Mouse (Mus musculus) macrophage (primary cell): ENCODE results near the gene Plbd1. TPM values are rescaled to one million over a fixed set of nuclear protein-coding genes. Genes with fewer than 3 reads are reported as not detected.

Source experiments
- H3K27ac ChIP-seq: fragments of 350-480 bp; formaldehyde crosslinking; 2 replicates; pipeline ENCODE4 v1.9.0; 2021
- H3K36me3 ChIP-seq: fragments of 350-480 bp; formaldehyde crosslinking; 2 replicates; pipeline ENCODE4 v1.9.0; 2021; ENCODE audit errors: inconsistent target
- H3K4me3 ChIP-seq: fragments of 350-480 bp; formaldehyde crosslinking; 2 replicates; pipeline ENCODE4 v1.9.0; 2021; ENCODE audit errors: inconsistent target
- H3K79me2 ChIP-seq: fragments of 350-480 bp; formaldehyde crosslinking; 2 replicates; pipeline ENCODE4 v1.9.0; 2021; ENCODE audit errors: inconsistent target
- WGBS: methylation state at CpG from one replicate; pipeline ENCODE4 v1.1.7; 2026; ENCODE audit warnings: inconsistent platforms; ENCODE audit not compliant: missing documents; 5-methylcytosine and 5-hydroxymethylcytosine counted together
- polyA plus RNA-seq: library from polyadenylated mRNA; stranded (reverse); fragments of 250-400 nt; gene quantifications from 3 replicates; pipeline ENCODE4 v1.2.4, GENCODE M21; 2018; ENCODE audit warnings: inconsistent platforms

The Plbd1 gene
- polyA plus RNA-seq, 1 experiment from 2014 or later, result 4.8 TPM

- no peaks in the 10 kb centered on the region for H3K79me2 ChIP-seq
- no peak overlapping the region for H3K4me3 ChIP-seq
- no peak overlapping the region for H3K27ac ChIP-seq
- 74% methylated on average over 13 of the region's 14 CpGs for WGBS
- no peaks in the 10 kb centered on the region for H3K36me3 ChIP-seq
These were observed 6.7 kb upstream of the Plbd1 start for GRCm38 (mm10) chr6:136668266-136668986.

- H3K4me3 ChIP-seq, result no peak overlapping the region
- H3K36me3 ChIP-seq, result no peaks in the 10 kb centered on the region
- no peaks in the 10 kb centered on the region for H3K79me2 ChIP-seq
- WGBS, result 81% methylated on average over 11 of the region's 11 CpGs
- no peak overlapping the region for H3K27ac ChIP-seq
These were observed 335 bp upstream of the Plbd1 start for GRCm38 (mm10) chr6:136662063-136662462.

GRCm38 (mm10) chr6:136660831-136661705 lies 660 bp downstream of the Plbd1 start:
- no peaks in the 10 kb centered on the region for H3K36me3 ChIP-seq
- no peak overlapping the region for H3K4me3 ChIP-seq
- H3K27ac ChIP-seq, result no peak overlapping the region
- WGBS, result 45% methylated on average over 32 of the region's 34 CpGs
- H3K79me2 ChIP-seq, result no peaks in the 10 kb centered on the region

- 40% methylated on average over 9 of the region's 9 CpGs for WGBS
- no peak overlapping the region for H3K27ac ChIP-seq
- H3K4me3 ChIP-seq, result no peak overlapping the region
- no peaks in the 10 kb centered on the region for H3K79me2 ChIP-seq
- no peaks in the 10 kb centered on the region for H3K36me3 ChIP-seq
These were observed 2.5 kb downstream of the Plbd1 start for GRCm38 (mm10) chr6:136659226-136659625.

GRCm38 (mm10) chr6:136658303-136658702 lies 3.4 kb downstream of the Plbd1 start:
- Histone ChIP-seq H3K27ac (no peak overlapping the region), H3K36me3 (no peaks in the 10 kb centered on the region), H3K79me2 (no peaks in the 10 kb centered on the region), H3K4me3 (no peak overlapping the region)
- 96% methylated on average over 4 of the region's 4 CpGs for WGBS

GRCm38 (mm10) chr6:136655786-136656185 lies 5.9 kb downstream of the Plbd1 start:
- Histone ChIP-seq H3K79me2 (no peaks in the 10 kb centered on the region), H3K36me3 (no peaks in the 10 kb centered on the region), H3K27ac (no peak overlapping the region), H3K4me3 (no peak overlapping the region)
- 91% methylated on average over 8 of the region's 11 CpGs for WGBS

- 7% methylated on average over 8 of the region's 20 CpGs for WGBS
- Histone ChIP-seq H3K27ac (no peak overlapping the region), H3K4me3 (no peak overlapping the region), H3K36me3 (no peaks in the 10 kb centered on the region), H3K79me2 (no peaks in the 10 kb centered on the region)
These were observed 7.3 kb downstream of the Plbd1 start for GRCm38 (mm10) chr6:136654470-136654869.

GRCm38 (mm10) chr6:136653331-136653730 lies 8.4 kb downstream of the Plbd1 start:
- Histone ChIP-seq H3K4me3 (no peak overlapping the region), H3K27ac (no peak overlapping the region), H3K79me2 (no peaks in the 10 kb centered on the region), H3K36me3 (no peaks in the 10 kb centered on the region)
- WGBS, result 31% methylated on average over 5 of the region's 5 CpGs

- Histone ChIP-seq H3K27ac (no peak overlapping the region), H3K4me3 (no peak overlapping the region), H3K79me2 (no peaks in the 10 kb centered on the region), H3K36me3 (no peaks in the 10 kb centered on the region)
- WGBS, result 90% methylated on average over 8 of the region's 8 CpGs
These were observed 11.1 kb downstream of the Plbd1 start for GRCm38 (mm10) chr6:136650664-136651063.

GRCm38 (mm10) chr6:136647455-136647861 lies 14.3 kb downstream of the Plbd1 start:
- Histone ChIP-seq H3K36me3 (no peaks in the 10 kb centered on the region), H3K79me2 (no peaks in the 10 kb centered on the region), H3K4me3 (no peak overlapping the region), H3K27ac (no peak overlapping the region)
- WGBS, result 97% methylated on average over 10 of the region's 10 CpGs

GRCm38 (mm10) chr6:136646207-136646606 lies 15.5 kb downstream of the Plbd1 start:
- Histone ChIP-seq H3K4me3 (no peak overlapping the region), H3K27ac (no peak overlapping the region), H3K36me3 (no peaks in the 10 kb centered on the region), H3K79me2 (no peaks in the 10 kb centered on the region)
- 88% methylated on average over 6 of the region's 6 CpGs for WGBS

GRCm38 (mm10) chr6:136645754-136646153 lies 16.0 kb downstream of the Plbd1 start:
- H3K79me2 ChIP-seq, result no peaks in the 10 kb centered on the region
- H3K36me3 ChIP-seq, result no peaks in the 10 kb centered on the region
- H3K4me3 ChIP-seq, result no peak overlapping the region
- H3K27ac ChIP-seq, result no peak overlapping the region
- WGBS, result 74% methylated on average over 9 of the region's 9 CpGs

- Histone ChIP-seq H3K36me3 (no peaks in the 10 kb centered on the region), H3K4me3 (no peak overlapping the region), H3K27ac (no peak overlapping the region), H3K79me2 (no peaks in the 10 kb centered on the region)
- WGBS, result 84% methylated on average over 2 of the region's 2 CpGs
These were observed 17.6 kb downstream of the Plbd1 start for GRCm38 (mm10) chr6:136644171-136644570.

- H3K27ac ChIP-seq, result no peak overlapping the region
- no peaks in the 10 kb centered on the region for H3K79me2 ChIP-seq
- no peaks in the 10 kb centered on the region for H3K36me3 ChIP-seq
- WGBS, result 67% methylated on average over 3 of the region's 3 CpGs
- no peak overlapping the region for H3K4me3 ChIP-seq
These were observed 26.7 kb downstream of the Plbd1 start for GRCm38 (mm10) chr6:136634982-136635381.

- Histone ChIP-seq H3K79me2 (no peaks in the 10 kb centered on the region), H3K4me3 (no peak overlapping the region), H3K27ac (no peak overlapping the region), H3K36me3 (no peaks in the 10 kb centered on the region)
- WGBS, result 74% methylated on average over 6 of the region's 6 CpGs
These were observed 28.0 kb downstream of the Plbd1 start for GRCm38 (mm10) chr6:136633719-136634118.
